Mouse (Mus musculus): ENCODE data around the gene Eppin. TPM values are rescaled to one million over a fixed set of nuclear protein-coding genes. Genes with fewer than 3 reads are reported as not detected.
"Not testable (repeated sequence)": the region's sequence is repeated elsewhere in the genome, so short reads cannot be mapped to it uniquely, and the experiment has no call there.

The Eppin gene
- polyA plus RNA-seq, 1 experiment from 2014 or later: not detected

- peak; percentile 45 for DNase-seq (ENCODE audit: low spot score)
- H3K27ac ChIP-seq: peak overlapping the region; percentile 84
- no peaks in the 10 kb centered on the region for H3K9me3 ChIP-seq (replicated peaks)
- no peaks in the 10 kb centered on the region for H3K27me3 ChIP-seq (ENCODE audit: low read depth, poor library complexity, severe bottlenecking)
- 14% methylated on average over 4 of the region's 4 CpGs for WGBS
- H3K4me3 ChIP-seq: no peak overlapping the region
- no peaks in the 10 kb centered on the region for H3K4me1 ChIP-seq
- H3K36me3 ChIP-seq: no peaks in the 10 kb centered on the region
Observed at GRCm38 (mm10) chr2:164592014-164592413, 1.4 kb downstream of the Eppin start.

DNA sequence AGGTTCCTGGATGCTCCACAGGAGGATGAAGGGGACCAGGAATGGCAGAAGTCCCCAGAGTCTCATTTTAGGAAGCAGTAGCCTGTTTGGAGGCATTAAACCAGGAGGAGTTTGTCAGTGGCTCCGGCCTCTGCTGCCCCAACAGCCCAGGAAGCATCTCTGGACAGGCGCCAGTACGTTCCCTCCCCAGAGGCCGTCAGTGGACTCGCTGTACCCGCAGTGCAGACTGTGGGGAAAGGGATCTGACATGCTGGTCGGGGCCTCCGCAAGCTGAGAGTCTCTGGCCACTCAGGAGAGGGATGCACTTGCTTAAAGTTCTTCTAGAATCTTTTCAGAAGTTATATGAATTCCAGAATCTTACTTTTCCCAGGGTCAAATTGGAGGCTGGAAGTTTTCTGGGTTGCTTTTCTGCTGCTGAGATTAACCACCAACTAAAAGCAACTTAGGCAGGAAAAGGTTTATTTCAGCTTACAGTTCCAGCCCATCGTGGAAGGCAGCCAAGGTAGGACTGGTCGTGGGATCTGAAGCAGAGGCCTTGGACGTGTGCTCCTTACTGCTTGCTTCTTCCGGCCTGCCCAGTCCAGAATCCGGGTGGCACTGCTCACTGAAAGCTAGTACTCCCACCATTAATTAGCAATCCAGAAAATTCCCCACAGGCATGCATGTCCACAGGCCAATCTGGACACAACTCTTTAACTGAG is 8.2 kb downstream of the Eppin start, which contains the start of gene Wfdc6a:
Gene Wfdc6a (minus strand): TSS at position 423 of the 701 bp plus-strand sequence.
- H3K4me3 ChIP-seq; H3K27ac ChIP-seq; H3K27me3 ChIP-seq (ENCODE audit: low read depth, poor library complexity, severe bottlenecking); H3K36me3 ChIP-seq; DNase-seq (ENCODE audit: low spot score); H3K9me3 ChIP-seq (replicated peaks); H3K4me1 ChIP-seq: not testable (repeated sequence)
- 79% methylated on average over 13 of the region's 13 CpGs for WGBS

GRCm38 (mm10) chr2:164573359-164573758 is 20.0 kb downstream of the Eppin start, which contains the start of gene Spint3:
Gene Spint3, minus strand, starts transcription at chr2:164573459.
- not testable (repeated sequence) for DNase-seq (ENCODE audit: low spot score); H3K36me3 ChIP-seq; H3K4me3 ChIP-seq; H3K4me1 ChIP-seq; H3K9me3 ChIP-seq (replicated peaks); H3K27ac ChIP-seq; H3K27me3 ChIP-seq (ENCODE audit: low read depth, poor library complexity, severe bottlenecking)
- 83% methylated on average over 6 of the region's 6 CpGs for WGBS

GRCm38 (mm10) chr2:164567460-164567859 is 25.9 kb downstream of the Eppin start:
- no peaks in the 10 kb centered on the region for H3K9me3 ChIP-seq (replicated peaks)
- no peak overlapping the region for H3K27ac ChIP-seq
- H3K4me1 ChIP-seq: peaks cover 20% of the 10 kb centered on the region
- 86% methylated on average over 5 of the region's 5 CpGs for WGBS
- no peak overlapping the region for H3K4me3 ChIP-seq
- no peak for DNase-seq (ENCODE audit: low spot score)
- H3K27me3 ChIP-seq (ENCODE audit: low read depth, poor library complexity, severe bottlenecking): peaks cover 5% of the 10 kb centered on the region
- peaks cover 14% of the 10 kb centered on the region for H3K36me3 ChIP-seq

- no peaks in the 10 kb centered on the region for H3K9me3 ChIP-seq (replicated peaks)
- DNase-seq (ENCODE audit: low spot score): no peak
- H3K27ac ChIP-seq: no peak overlapping the region
- H3K4me1 ChIP-seq: peaks cover 25% of the 10 kb centered on the region
- WGBS: 92% methylated on average over 2 of the region's 2 CpGs
- peaks cover 9% of the 10 kb centered on the region for H3K27me3 ChIP-seq (ENCODE audit: low read depth, poor library complexity, severe bottlenecking)
- H3K36me3 ChIP-seq: peaks cover 14% of the 10 kb centered on the region
- H3K4me3 ChIP-seq: no peak overlapping the region
Observed at GRCm38 (mm10) chr2:164566997-164567396, 26.4 kb downstream of the Eppin start.

GRCm38 (mm10) chr2:164564346-164564745 is 29.0 kb downstream of the Eppin start:
- Histone ChIP-seq H3K4me1 (peaks cover 25% of the 10 kb centered on the region), H3K9me3 (replicated peaks) (no peaks in the 10 kb centered on the region), H3K4me3 (peak overlapping the region; percentile 62), H3K36me3 (peaks cover 14% of the 10 kb centered on the region), H3K27ac (peak overlapping the region; percentile 90), H3K27me3 (ENCODE audit: low read depth, poor library complexity, severe bottlenecking) (peaks cover 23% of the 10 kb centered on the region)
- DNase-seq (ENCODE audit: low spot score): no peak
- 82% methylated on average over 5 of the region's 5 CpGs for WGBS

- under 1% methylated on average over 32 of the region's 32 CpGs for WGBS
- H3K4me3 ChIP-seq: peak overlapping the region; percentile 62
- no peaks in the 10 kb centered on the region for H3K9me3 ChIP-seq (replicated peaks)
- peaks cover 32% of the 10 kb centered on the region for H3K4me1 ChIP-seq
- DNase-seq (ENCODE audit: low spot score): peak; percentile 81
- peaks cover 14% of the 10 kb centered on the region for H3K36me3 ChIP-seq
- peaks cover 23% of the 10 kb centered on the region for H3K27me3 ChIP-seq (ENCODE audit: low read depth, poor library complexity, severe bottlenecking)
- H3K27ac ChIP-seq: peak overlapping the region; percentile 90
Observed at GRCm38 (mm10) chr2:164563339-164564038, 29.9 kb downstream of the Eppin start.

GRCm38 (mm10) chr2:164562391-164563188 is 30.8 kb downstream of the Eppin start, which contains the start of gene Wfdc2:
Gene Wfdc2, plus strand, starts transcription at chr2:164562413.
- peaks cover 23% of the 10 kb centered on the region for H3K27me3 ChIP-seq (ENCODE audit: low read depth, poor library complexity, severe bottlenecking)
- no peaks in the 10 kb centered on the region for H3K9me3 ChIP-seq (replicated peaks)
- 2% methylated on average over 24 of the region's 24 CpGs for WGBS
- H3K27ac ChIP-seq: peak within 1 kb of the TSS; percentile 90
- peaks cover 32% of the 10 kb centered on the region for H3K4me1 ChIP-seq
- DNase-seq (ENCODE audit: low spot score): peak; percentile 60
- H3K36me3 ChIP-seq: peaks cover 14% of the 10 kb centered on the region
- H3K4me3 ChIP-seq: peak within 1 kb of the TSS; percentile 62

- H3K4me1 ChIP-seq: peaks cover 32% of the 10 kb centered on the region
- H3K27ac ChIP-seq: no peak overlapping the region
- 90% methylated on average over 8 of the region's 8 CpGs for WGBS
- DNase-seq (ENCODE audit: low spot score): no peak
- H3K36me3 ChIP-seq: no peaks in the 10 kb centered on the region
- no peaks in the 10 kb centered on the region for H3K9me3 ChIP-seq (replicated peaks)
- H3K4me3 ChIP-seq: no peak overlapping the region
- peaks cover 23% of the 10 kb centered on the region for H3K27me3 ChIP-seq (ENCODE audit: low read depth, poor library complexity, severe bottlenecking)
Observed at GRCm38 (mm10) chr2:164560106-164560505, 33.3 kb downstream of the Eppin start.

DNA sequence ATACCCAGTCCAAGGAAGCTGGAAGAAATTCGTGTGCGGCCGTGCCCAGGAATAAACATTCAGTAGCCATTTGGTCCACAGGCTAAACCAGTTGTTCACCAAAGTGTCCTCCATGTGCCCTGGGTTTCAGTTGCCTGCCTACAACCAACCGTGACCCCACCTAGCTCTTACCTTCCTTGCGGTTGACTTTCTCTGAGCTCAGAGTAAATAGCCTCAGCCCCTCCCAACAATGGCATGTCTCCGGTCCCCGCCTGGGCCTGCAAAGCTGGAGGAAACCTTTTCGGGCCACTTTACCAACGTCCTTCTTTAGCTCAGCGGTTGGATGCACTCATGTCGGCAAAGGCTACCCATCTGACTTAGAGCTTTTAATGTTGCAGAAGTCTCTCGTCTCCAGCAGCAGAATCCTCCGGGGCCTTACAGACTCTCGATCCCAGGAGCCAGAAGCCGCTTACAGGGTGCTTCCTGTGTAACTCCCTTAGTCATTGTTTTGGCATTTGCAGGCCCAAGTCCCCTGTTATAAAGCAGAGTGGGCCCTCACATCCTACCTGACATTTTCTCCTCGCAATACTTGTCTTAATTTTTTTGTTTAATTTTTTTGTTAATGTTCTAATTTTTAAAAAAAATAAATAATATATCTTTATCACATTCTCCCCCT is 34.3 kb downstream of the Eppin start:
- H3K9me3 ChIP-seq (replicated peaks): no peaks in the 10 kb centered on the region
- H3K27me3 ChIP-seq (ENCODE audit: low read depth, poor library complexity, severe bottlenecking): peaks cover 23% of the 10 kb centered on the region
- 0 out of 2 replicates have a peak overlapping the region, but pooled peaks have one; percentile 50 for H3K27ac ChIP-seq
- no peak overlapping the region for H3K4me3 ChIP-seq
- no peaks in the 10 kb centered on the region for H3K36me3 ChIP-seq
- peaks cover 28% of the 10 kb centered on the region for H3K4me1 ChIP-seq
- WGBS: 46% methylated on average over 16 of the region's 16 CpGs
- no peak for DNase-seq (ENCODE audit: low spot score)

- H3K27me3 ChIP-seq (ENCODE audit: low read depth, poor library complexity, severe bottlenecking): peaks cover 23% of the 10 kb centered on the region
- no peak overlapping the region for H3K27ac ChIP-seq
- peaks cover 21% of the 10 kb centered on the region for H3K4me1 ChIP-seq
- no peaks in the 10 kb centered on the region for H3K9me3 ChIP-seq (replicated peaks)
- no peak for DNase-seq (ENCODE audit: low spot score)
- WGBS: 84% methylated on average over 8 of the region's 8 CpGs
- no peaks in the 10 kb centered on the region for H3K36me3 ChIP-seq
- no peak overlapping the region for H3K4me3 ChIP-seq
Observed at GRCm38 (mm10) chr2:164558426-164558825, 35.0 kb downstream of the Eppin start.

DNA sequence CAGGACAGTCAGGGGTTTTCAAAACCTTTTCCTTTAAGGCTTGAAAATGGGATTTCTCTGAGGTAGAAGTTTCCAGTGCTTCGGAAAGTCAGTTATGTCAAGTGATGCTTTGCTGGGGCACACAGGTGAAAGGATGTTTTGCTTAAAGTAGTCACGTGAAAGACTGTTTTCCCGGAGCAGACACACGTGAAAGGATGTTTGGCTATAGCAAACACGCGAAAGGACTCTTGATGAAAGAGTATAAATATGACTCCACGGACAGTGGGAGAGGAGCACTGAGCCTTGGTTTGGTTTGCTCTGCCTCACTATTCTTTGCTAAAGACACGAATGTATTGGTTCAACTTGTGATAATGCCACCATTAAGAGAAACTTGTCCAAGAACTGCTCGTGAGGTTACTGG is 41.9 kb downstream of the Eppin start:
- Histone ChIP-seq H3K9me3 (replicated peaks) (no peaks in the 10 kb centered on the region), H3K4me1 (peaks cover 13% of the 10 kb centered on the region), H3K4me3 (no peak overlapping the region), H3K36me3 (no peaks in the 10 kb centered on the region), H3K27ac (no peak overlapping the region), H3K27me3 (ENCODE audit: low read depth, poor library complexity, severe bottlenecking) (peaks cover 7% of the 10 kb centered on the region; the same call in 1 of the 2 replicates)
- WGBS: 95% methylated on average over 9 of the region's 9 CpGs
- no peak for DNase-seq (ENCODE audit: low spot score)

Data from limb, embryonic 10.5 days (tissue).